Mouse (Mus musculus) layer of hippocampus, adult 18-20 months (tissue): ENCODE results near the gene Abhd12. TPM values are rescaled to one million over a fixed set of nuclear protein-coding genes. Genes with fewer than 3 reads are reported as not detected.
"Not testable (repeated sequence)": the region's sequence is repeated elsewhere in the genome, so short reads cannot be mapped to it uniquely, and the experiment has no call there.

Experiments used
- DNase-seq, 2 experiments: peaks; one replicate each; pipeline ENCODE4 v3.0.0; 2022; ENCODE audit warnings: low spot score in 2 of 2
- long read RNA-seq: library from polyadenylated mRNA; stranded (forward); transcript quantifications from one replicate; pipeline ENCODE4 v2.0.0, GENCODE M21; 2021
- total RNA-seq, 2 experiments: library from RNA; stranded (reverse); gene quantifications; 2 replicates each; pipeline ENCODE4 v1.2.3; 2021

The Abhd12 gene
- total RNA-seq: 100 to 1,000 TPM; 324 to 341 TPM
- long read RNA-seq, transcript Abhd12-201 (13 exons, 1,999 nt): major isoform, 223 of 274 reads
- long read RNA-seq, partial matches to known transcripts: 7 of 274 reads
- long read RNA-seq, other reads (novel, unspliced or antisense): 42 of 274 reads

DNA sequence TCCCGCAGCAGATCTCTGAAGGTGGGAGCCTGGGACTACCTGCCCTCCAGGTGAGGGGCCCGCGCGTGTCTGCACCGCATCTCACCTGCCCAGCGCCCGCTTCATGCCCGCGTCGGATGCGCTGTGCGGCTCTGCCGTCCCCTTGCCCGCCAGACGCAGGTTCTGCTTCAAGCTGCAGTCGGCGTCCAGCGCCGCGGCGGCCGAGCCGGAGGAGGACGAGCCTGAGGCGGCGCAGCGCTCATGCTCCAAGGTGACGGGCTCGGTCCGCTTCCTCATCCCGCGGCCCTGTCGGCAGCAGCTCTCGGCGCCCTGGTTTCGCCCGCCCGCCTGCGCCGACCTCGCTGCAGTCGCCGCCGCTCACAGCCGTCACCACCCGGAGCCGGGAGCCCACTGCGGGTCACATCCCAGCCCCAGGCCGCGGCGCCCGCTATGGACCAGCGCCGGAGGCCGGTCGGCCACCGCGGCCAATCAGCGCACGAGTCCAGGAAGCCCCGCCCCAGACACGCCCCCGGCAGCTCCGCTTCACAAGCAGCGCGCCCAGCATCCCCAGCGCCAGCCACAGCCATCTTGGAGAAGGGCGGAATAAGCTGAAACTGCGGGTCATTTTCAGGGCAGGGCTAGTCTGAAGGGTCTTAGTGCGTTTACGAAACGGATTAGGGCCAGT, at the start of gene Abhd12:
Gene Abhd12 (minus strand): TSS at position 470 of the 664 bp plus-strand sequence.
- peak; percentile 95 to 97 for DNase-seq

GRCm38 (mm10) chr2:150951201-150951600, 46.7 kb upstream of the Abhd12 start:
- DNase-seq: no peak

DNA sequence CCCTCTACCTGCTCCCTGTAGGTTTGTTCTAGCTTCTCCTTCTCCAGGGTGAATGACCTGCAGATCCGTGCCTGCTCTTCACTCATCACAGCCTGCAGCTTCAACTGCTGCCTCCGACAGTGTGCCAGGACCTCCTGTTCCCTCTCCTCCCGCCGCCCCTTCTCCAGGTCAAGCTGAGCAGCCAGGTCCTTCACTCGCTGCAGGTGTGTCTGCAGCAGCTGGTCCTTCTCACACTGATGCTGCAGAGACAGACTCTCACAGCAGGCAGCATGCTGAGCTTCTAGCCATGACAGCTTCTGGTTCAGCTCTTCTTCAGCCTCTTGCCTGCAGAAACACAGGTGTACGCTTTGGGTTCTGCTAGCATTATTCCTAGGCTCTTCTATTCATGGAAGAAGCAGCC, 45.5 kb upstream of the Abhd12 start:
- DNase-seq: no peak

DNA sequence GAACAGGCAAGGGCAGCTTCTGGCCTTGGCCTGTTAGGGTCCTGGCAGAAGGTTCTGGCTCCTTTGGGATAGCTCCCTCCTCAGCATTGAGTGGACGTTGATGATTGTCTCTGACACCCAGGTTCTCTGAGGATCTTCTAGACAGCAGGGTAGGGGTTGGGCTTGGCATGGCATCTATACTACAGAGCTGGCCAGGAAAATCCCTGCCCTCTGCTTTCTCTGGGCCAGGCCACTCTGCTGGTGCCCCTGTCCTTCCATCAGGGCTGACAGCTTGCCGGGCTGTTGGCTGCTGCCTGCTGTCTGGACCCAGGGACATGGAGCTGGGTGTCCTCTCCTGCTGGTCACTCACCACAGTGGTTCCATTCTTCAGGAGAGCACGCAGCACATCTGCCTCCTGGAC, 45.1 kb upstream of the Abhd12 start:
- no peak for DNase-seq

- no peak for DNase-seq
These were observed 44.2 kb upstream of the Abhd12 start for GRCm38 (mm10) chr2:150948786-150949185.

- not testable (repeated sequence) for DNase-seq
These were observed 43.5 kb upstream of the Abhd12 start for GRCm38 (mm10) chr2:150947880-150948611.

GRCm38 (mm10) chr2:150947341-150947740, 42.8 kb upstream of the Abhd12 start:
- DNase-seq: peak in 1 of 2 experiments; percentile 35

DNA sequence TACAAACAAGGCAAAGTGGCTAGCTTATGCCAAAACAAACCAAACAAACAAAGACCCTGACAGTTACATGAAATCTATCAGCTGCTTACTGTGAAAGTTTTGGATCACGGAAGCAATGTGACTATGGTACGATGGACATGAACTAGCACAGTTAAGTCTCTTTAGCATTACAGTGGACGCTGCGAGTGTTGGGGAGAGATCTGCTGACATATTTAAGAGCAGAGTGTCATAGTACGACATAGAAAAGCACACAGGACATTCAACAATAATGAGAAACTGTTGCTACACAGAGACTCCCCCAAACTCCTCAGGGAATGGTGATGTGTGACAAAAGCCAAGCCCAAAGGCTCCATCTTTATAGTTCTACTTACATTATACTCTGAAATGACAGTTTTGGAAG, 39.5 kb upstream of the Abhd12 start:
- DNase-seq: no peak

GRCm38 (mm10) chr2:150934659-150935058, 30.1 kb upstream of the Abhd12 start:
- no peak for DNase-seq

DNA sequence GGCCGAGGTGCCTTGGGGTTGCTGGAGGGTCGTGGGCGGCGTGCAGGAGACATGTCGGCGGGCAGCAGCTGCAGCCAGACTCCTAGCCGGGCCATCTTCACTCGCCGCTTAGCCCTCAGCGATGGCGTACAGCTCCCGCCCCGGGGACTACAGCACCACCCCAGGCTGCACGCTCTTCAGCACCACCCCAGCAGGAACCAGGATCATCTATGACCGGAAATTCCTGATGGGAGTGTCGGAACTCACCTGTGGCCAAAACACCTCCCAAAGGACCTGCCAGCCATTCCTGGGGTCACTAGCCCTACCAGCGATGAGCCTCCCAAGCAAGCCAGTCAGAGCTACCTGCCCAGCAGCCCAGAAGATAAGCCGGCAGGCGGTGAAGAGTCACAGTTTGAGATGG, 28.9 kb upstream of the Abhd12 start:
- DNase-seq: no peak

GRCm38 (mm10) chr2:150930806-150931205, 26.3 kb upstream of the Abhd12 start:
- DNase-seq: no peak

DNA sequence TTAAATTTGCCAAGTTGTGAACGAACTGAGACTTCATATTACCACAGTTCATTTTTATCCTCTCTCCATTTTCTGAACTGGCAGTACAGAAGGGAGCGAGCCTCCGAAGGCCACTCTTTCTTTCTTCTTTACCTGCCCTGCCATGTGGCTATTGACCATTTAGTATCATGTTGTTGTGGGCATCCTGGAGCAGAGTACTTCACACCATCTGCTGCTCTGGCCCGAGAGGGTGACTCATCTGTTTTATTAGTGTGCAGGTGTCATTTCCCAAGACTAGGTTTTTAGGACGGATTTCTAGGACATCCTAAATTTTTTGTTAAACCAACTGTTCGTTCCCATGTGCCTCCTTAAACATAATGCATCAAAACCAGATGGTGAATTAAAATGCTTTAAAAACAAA, 24.6 kb upstream of the Abhd12 start:
- no peak for DNase-seq

DNA sequence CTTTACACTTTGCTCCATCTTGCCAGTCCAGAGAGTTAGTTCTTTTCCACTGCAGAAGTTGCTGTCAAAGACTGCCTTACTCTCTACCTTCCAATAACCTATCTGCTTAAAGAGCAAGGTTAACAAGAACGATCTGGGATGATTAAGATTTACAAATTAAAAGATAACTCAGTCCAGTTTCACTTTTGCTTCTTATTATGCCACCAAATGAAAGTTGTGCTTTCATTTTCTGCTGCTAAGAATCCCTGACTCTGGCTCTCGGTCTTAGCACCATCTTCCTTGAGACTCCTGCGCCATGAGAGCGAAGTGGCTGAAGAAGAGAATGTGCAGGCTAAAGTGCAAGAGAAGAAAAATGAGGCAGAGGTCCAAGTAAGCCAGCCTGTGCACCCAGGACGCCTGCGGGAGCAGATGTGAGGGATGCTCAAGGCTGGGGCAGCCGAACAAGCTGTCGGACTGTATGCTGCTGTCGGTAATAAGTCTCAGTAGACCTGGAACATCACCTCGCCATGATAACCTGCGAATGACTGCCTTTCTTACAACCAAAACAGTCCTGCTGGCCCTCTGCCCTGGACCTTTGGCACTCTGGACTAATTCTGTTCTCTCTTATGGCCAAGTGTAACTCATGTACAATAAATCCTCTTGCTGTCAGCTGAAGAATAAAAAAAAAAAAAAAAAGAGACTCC, 22.6 kb upstream of the Abhd12 start:
- no peak for DNase-seq

- DNase-seq: no peak
These were observed 19.0 kb upstream of the Abhd12 start for GRCm38 (mm10) chr2:150923505-150923904.

GRCm38 (mm10) chr2:150923026-150923425, 18.5 kb upstream of the Abhd12 start:
- no peak for DNase-seq

GRCm38 (mm10) chr2:150922165-150922564, 17.6 kb upstream of the Abhd12 start:
- DNase-seq: no peak

GRCm38 (mm10) chr2:150921697-150922096, 17.2 kb upstream of the Abhd12 start:
- DNase-seq: no peak

DNA sequence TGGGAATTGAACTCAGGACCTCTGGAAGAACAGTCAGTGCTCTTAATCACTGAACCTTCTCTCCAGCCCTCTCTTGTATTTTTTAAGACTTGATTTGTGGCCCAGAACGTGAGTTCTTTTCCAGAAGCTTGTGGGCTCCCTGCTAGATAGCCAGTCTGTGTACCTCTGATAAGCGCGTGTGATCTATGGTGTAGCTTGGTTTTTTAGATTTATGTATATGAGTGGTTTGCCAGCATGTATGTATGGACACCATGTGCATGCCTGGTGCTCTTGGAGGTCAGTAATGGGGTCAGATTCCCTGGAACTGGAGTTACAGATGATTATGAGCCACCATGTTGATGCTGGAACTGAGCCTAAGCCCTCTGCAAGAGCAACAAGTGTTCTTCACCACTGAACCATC, 16.0 kb upstream of the Abhd12 start:
- DNase-seq: no peak

DNA sequence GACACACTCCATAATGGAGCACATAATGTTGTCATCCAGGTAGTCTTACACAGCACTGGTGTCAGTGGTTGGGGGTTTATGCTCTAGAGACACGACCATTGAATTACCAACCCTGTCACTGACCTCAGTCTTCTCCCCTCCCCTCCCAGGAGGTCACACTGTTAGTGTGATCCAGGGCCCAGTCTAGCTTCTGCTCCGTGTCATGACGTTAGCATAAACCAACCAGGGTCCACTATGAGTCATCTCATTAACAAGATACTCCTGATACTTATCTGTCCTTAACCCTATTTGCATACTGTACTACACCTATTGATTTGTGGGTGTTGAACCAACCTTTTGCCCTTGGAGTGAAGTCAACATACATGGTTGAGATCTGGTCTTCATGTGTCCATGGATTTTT, 14.2 kb upstream of the Abhd12 start:
- no peak for DNase-seq

- DNase-seq: no peak
These were observed 11.2 kb upstream of the Abhd12 start for GRCm38 (mm10) chr2:150915786-150916185.

DNA sequence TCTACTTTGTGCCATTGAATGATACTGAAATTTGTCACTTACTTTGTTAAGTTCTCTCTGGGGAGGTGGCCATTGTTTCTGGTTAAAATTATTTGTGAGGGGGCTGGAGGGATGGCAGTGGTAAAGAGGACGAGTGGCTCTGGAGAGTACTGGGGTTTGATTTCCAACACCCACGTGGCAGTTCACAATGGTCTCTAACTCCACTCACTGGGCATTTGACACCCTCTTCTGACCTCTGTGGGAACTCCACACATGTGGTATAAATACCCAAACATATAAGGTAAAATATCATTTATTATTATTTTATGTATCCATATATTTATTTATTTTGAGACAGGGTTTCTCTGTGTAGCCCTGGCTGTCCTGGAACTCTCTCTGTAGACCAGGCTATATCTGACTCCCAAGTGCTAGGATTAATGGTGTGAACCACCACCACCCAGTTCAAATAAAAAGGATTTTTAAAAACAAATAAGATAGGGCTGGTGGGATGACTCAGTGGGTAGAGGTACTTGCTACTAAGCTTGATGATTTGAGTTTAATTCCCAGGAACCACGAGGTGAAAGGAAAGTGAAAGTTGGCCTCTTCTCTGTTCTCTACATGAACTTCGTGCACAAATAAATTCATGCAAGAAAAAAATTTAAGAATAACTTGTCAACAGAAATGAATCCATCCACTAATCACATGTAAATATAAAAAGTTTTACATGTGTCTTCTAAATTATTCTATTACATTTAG, 10.4 kb upstream of the Abhd12 start:
- DNase-seq: no peak
